Mouse (Mus musculus): ENCODE measurements at regions not wholly inside any gene's neighbourhood (a gene's known extent, or its start where the extent isn't known, plus 50 kb on each side); places are given as distances from the start of the nearest gene placed in this dataset.

- intact Hi-C loops (cut with DNase I) = loop anchor here (5.0 to 10.0 kb wide), 4 partner anchors 69 to 527 kb away; no protein-coding TSS in a partner anchor
- no peak for DNase-seq (ENCODE audit: low spot score)
These were observed 157.5 kb upstream of the Zmiz1 start for GRCm38 (mm10) chr14:25301336-25302031.

GRCm38 (mm10) chr14:25304391-25304851 lies 154.6 kb upstream of the Zmiz1 start:
- intact Hi-C loops (cut with DNase I) = loop anchor here (2.0 to 10.0 kb wide), 6 partner anchors 72 to 530 kb away; no protein-coding TSS in a partner anchor
- peak; percentile 88 for DNase-seq (ENCODE audit: low spot score)

- intact Hi-C loops (cut with DNase I) = loop anchor here (10.0 kb wide), 2 partner anchors 219 to 531 kb away; no protein-coding TSS in a partner anchor
These were observed 152.8 kb upstream of the Zmiz1 start for GRCm38 (mm10) chr14:25306166-25306565.

GRCm38 (mm10) chr14:25306961-25307654 lies 151.9 kb upstream of the Zmiz1 start:
- no peak for DNase-seq (ENCODE audit: low spot score)
- intact Hi-C loops (cut with DNase I) = loop anchor here (10.0 kb wide), 2 partner anchors 218 to 532 kb away; no protein-coding TSS in a partner anchor

More at GRCm38 (mm10) chr14:25306166-25306565, 152.8 kb upstream of the Zmiz1 start:
- no peak for DNase-seq (ENCODE audit: low spot score)

- DNase-seq (ENCODE audit: low spot score) = no peak
- intact Hi-C loops (cut with DNase I) = loop anchor here (10.0 kb wide), 2 partner anchors 217 to 533 kb away; no protein-coding TSS in a partner anchor
These were observed 150.9 kb upstream of the Zmiz1 start for GRCm38 (mm10) chr14:25308051-25308450.

GRCm38 (mm10) chr14:25310671-25311151 lies 148.3 kb upstream of the Zmiz1 start:
- DNase-seq (ENCODE audit: low spot score) = peak; percentile 20
- intact Hi-C loops (cut with DNase I) = loop anchor here (5.0 kb wide), 2 partner anchors 37 to 252 kb away; no protein-coding TSS in a partner anchor

- intact Hi-C loops (cut with DNase I) = loop anchor here (5.0 kb wide), 2 partner anchors 36 to 251 kb away; no protein-coding TSS in a partner anchor
- no peak for DNase-seq (ENCODE audit: low spot score)
These were observed 147.5 kb upstream of the Zmiz1 start for GRCm38 (mm10) chr14:25311475-25311874.

- no peak for DNase-seq (ENCODE audit: low spot score)
- intact Hi-C loops (cut with DNase I) = loop anchor here (5.0 kb wide), 2 partner anchors 35 to 250 kb away; no protein-coding TSS in a partner anchor
These were observed 146.8 kb upstream of the Zmiz1 start for GRCm38 (mm10) chr14:25312135-25312534.

- intact Hi-C loops (cut with DNase I) = loop anchor here (5.0 kb wide), 2 partner anchors 34 to 249 kb away; no protein-coding TSS in a partner anchor
- no peak for DNase-seq (ENCODE audit: low spot score)
These were observed 146.1 kb upstream of the Zmiz1 start for GRCm38 (mm10) chr14:25312814-25313426.

GRCm38 (mm10) chr14:25313693-25314240 lies 145.2 kb upstream of the Zmiz1 start:
- intact Hi-C loops (cut with DNase I) = loop anchor here (5.0 kb wide), 2 partner anchors 34 to 249 kb away; no protein-coding TSS in a partner anchor
- DNase-seq (ENCODE audit: low spot score) = no peak

- no peak for DNase-seq (ENCODE audit: low spot score)
- intact Hi-C loops (cut with DNase I) = no loop called here
These were observed 142.5 kb upstream of the Zmiz1 start for GRCm38 (mm10) chr14:25316491-25316890.

- peak; percentile 35 for DNase-seq (ENCODE audit: low spot score)
- intact Hi-C loops (cut with DNase I) = loop anchor here (1.0 kb wide), 1 partner anchor 9 kb away; no protein-coding TSS in a partner anchor
These were observed 141.1 kb upstream of the Zmiz1 start for GRCm38 (mm10) chr14:25317680-25318471.

- intact Hi-C loops (cut with DNase I) = no loop called here
- DNase-seq (ENCODE audit: low spot score) = no peak
These were observed 140.1 kb upstream of the Zmiz1 start for GRCm38 (mm10) chr14:25318909-25319308.

GRCm38 (mm10) chr14:25320141-25320540 lies 138.8 kb upstream of the Zmiz1 start:
- DNase-seq (ENCODE audit: low spot score) = no peak
- intact Hi-C loops (cut with DNase I) = no loop called here

GRCm38 (mm10) chr14:25323542-25324484 lies 135.2 kb upstream of the Zmiz1 start:
- DNase-seq (ENCODE audit: low spot score) = no peak
- intact Hi-C loops (cut with DNase I) = no loop called here

- no peak for DNase-seq (ENCODE audit: low spot score)
- intact Hi-C loops (cut with DNase I) = no loop called here
These were observed 133.1 kb upstream of the Zmiz1 start for GRCm38 (mm10) chr14:25325887-25326286.

GRCm38 (mm10) chr14:25328230-25328629 lies 130.8 kb upstream of the Zmiz1 start:
- intact Hi-C loops (cut with DNase I) = no loop called here

GRCm38 (mm10) chr14:25334186-25334585 lies 124.8 kb upstream of the Zmiz1 start:
- DNase-seq (ENCODE audit: low spot score) = no peak
- intact Hi-C loops (cut with DNase I) = no loop called here

More at GRCm38 (mm10) chr14:25328230-25328629, 130.8 kb upstream of the Zmiz1 start:
- no peak for DNase-seq (ENCODE audit: low spot score)

Data from heart, postnatal 25 days (tissue).